Mouse (Mus musculus): ENCODE results near the gene Ptk6.
"Not testable (repeated sequence)": the region's sequence is repeated elsewhere in the genome, so short reads cannot be mapped to it uniquely, and the experiment has no call there.

Gene Ptk6

GRCm38 (mm10) chr2:181218881-181219485 lies 16.4 kb upstream of the Ptk6 start:
- no peak for DNase-seq

- no peak for DNase-seq
These were observed 13.4 kb upstream of the Ptk6 start for GRCm38 (mm10) chr2:181216037-181216436.

GRCm38 (mm10) chr2:181213021-181213445 lies 10.4 kb upstream of the Ptk6 start, which contains the start of gene Srms:
Gene Srms, minus strand, starts transcription at chr2:181213185.
- DNase-seq = peak; percentile 58

- no peak for DNase-seq
These were observed 9.9 kb upstream of the Ptk6 start for GRCm38 (mm10) chr2:181212389-181213020.

- DNase-seq = no peak
These were observed 3.5 kb upstream of the Ptk6 start for GRCm38 (mm10) chr2:181206118-181206517.

GRCm38 (mm10) chr2:181205678-181206077 lies 3.1 kb upstream of the Ptk6 start:
- DNase-seq = no peak

- no peak for DNase-seq
These were observed 297 bp upstream of the Ptk6 start for GRCm38 (mm10) chr2:181202886-181203285.

GRCm38 (mm10) chr2:181201606-181202005 lies 983 bp downstream of the Ptk6 start:
- DNase-seq = no peak

- DNase-seq = no peak
These were observed 5.8 kb downstream of the Ptk6 start for GRCm38 (mm10) chr2:181196628-181197300.

GRCm38 (mm10) chr2:181193044-181193443 lies 9.5 kb downstream of the Ptk6 start:
- DNase-seq = no peak

- no peak for DNase-seq
These were observed 10.7 kb downstream of the Ptk6 start for GRCm38 (mm10) chr2:181191936-181192335.

GRCm38 (mm10) chr2:181191385-181191784 lies 11.2 kb downstream of the Ptk6 start:
- DNase-seq = not testable (repeated sequence)

GRCm38 (mm10) chr2:181189321-181189720 lies 13.3 kb downstream of the Ptk6 start:
- no peak for DNase-seq

- peak; percentile 24 for DNase-seq
These were observed 13.9 kb downstream of the Ptk6 start for GRCm38 (mm10) chr2:181188681-181189080.

- DNase-seq = peak; percentile 93
These were observed 15.2 kb downstream of the Ptk6 start, which contains the start of gene Ppdpf for GRCm38 (mm10) chr2:181187121-181188000. Gene Ppdpf, plus strand, starts transcription at chr2:181187247.

GRCm38 (mm10) chr2:181186635-181187034 lies 16.0 kb downstream of the Ptk6 start:
- peak; percentile 88 for DNase-seq

GRCm38 (mm10) chr2:181180898-181181297 lies 21.7 kb downstream of the Ptk6 start:
- DNase-seq = no peak

GRCm38 (mm10) chr2:181178471-181178870 lies 24.1 kb downstream of the Ptk6 start:
- DNase-seq = no peak

GRCm38 (mm10) chr2:181178015-181178414 lies 24.6 kb downstream of the Ptk6 start:
- DNase-seq = no peak

GRCm38 (mm10) chr2:181174646-181175045 lies 27.9 kb downstream of the Ptk6 start:
- no peak for DNase-seq

- DNase-seq = no peak
These were observed 36.1 kb downstream of the Ptk6 start for GRCm38 (mm10) chr2:181166469-181166868.

- no peak for DNase-seq
These were observed 41.8 kb downstream of the Ptk6 start for GRCm38 (mm10) chr2:181160821-181161220.

- DNase-seq = no peak
These were observed 42.8 kb downstream of the Ptk6 start for GRCm38 (mm10) chr2:181159771-181160170.

All from lung, postnatal 14 days (tissue).